Mouse (Mus musculus) hindbrain, embryonic 16.5 days (tissue): Measurements from ENCODE around the gene Trappc12. TPM values are rescaled to one million over a fixed set of nuclear protein-coding genes. Genes with fewer than 3 reads are reported as not detected.

Source experiments
- ATAC-seq: fragments of 200-750 bp; cut with Nextera tagmentation; 2 replicates; pipeline ENCODE4 v1.8.0; 2017; ENCODE audit warnings: moderate TSS enrichment, moderate library complexity
- H3K27ac ChIP-seq: fragments of 300-500 bp; sonication (generic); 2 replicates; pipeline ENCODE4 v1.5.1; 2014; ENCODE audit warnings: low read depth, mild to moderate bottlenecking, control low read depth, low read length, moderate library complexity
- H3K27me3 ChIP-seq: fragments of 300-500 bp; sonication (generic); replicated peaks from 2 replicates; pipeline ENCODE4 v1.6.1; 2014; ENCODE audit warnings: low read length; ENCODE audit not compliant: control insufficient read depth, insufficient read depth
- H3K36me3 ChIP-seq: fragments of 300-500 bp; sonication (generic); 2 replicates; pipeline ENCODE4 v1.6.1; 2014; ENCODE audit warnings: mild to moderate bottlenecking, low read length, moderate library complexity, mixed read lengths; ENCODE audit not compliant: control insufficient read depth, insufficient read depth
- H3K4me1 ChIP-seq: fragments of 300-500 bp; sonication (generic); 2 replicates; pipeline ENCODE4 v1.6.1; 2014; ENCODE audit warnings: low read depth, low read length; ENCODE audit not compliant: control insufficient read depth, insufficient read depth
- H3K4me2 ChIP-seq: fragments of 300-500 bp; sonication (generic); 2 replicates; pipeline ENCODE4 v1.6.1; 2014; ENCODE audit warnings: mild to moderate bottlenecking, low read length, control low read depth, moderate library complexity
- H3K4me3 ChIP-seq: fragments of 300-500 bp; sonication (generic); 2 replicates; pipeline ENCODE4 v1.5.1; 2014; ENCODE audit warnings: mild to moderate bottlenecking, low read length, control low read depth, moderate library complexity
- H3K9ac ChIP-seq: fragments of 300-500 bp; sonication (generic); 2 replicates; pipeline ENCODE4 v1.6.1; 2014; ENCODE audit warnings: low read depth, mild to moderate bottlenecking, control low read depth, low read length, moderate library complexity
- H3K9me3 ChIP-seq: fragments of 300-500 bp; sonication (generic); 2 replicates; pipeline ENCODE4 v1.6.1; 2014; ENCODE audit warnings: mild to moderate bottlenecking, low read length, moderate library complexity; ENCODE audit not compliant: control insufficient read depth
- WGBS: fragments of 180-500 bp; shearing (Covaris S2); extraction: QIAGEN DNeasy Blood & Tissue Kit; methylation state at CpG from one replicate; pipeline ENCODE4 v1.1.7; 2014; 5-methylcytosine and 5-hydroxymethylcytosine counted together
- polyA plus RNA-seq: library from polyadenylated mRNA; unstranded; fragments of >200 nt; fragmentation: Nextera tagmentation; extraction: Ambion mirVana; gene quantifications from 2 replicates; pipeline ENCODE4 v1.2.1, GENCODE M21; 2015

The Trappc12 gene
- polyA plus RNA-seq, 1 experiment from 2014 or later, result 41.4 TPM

DNA sequence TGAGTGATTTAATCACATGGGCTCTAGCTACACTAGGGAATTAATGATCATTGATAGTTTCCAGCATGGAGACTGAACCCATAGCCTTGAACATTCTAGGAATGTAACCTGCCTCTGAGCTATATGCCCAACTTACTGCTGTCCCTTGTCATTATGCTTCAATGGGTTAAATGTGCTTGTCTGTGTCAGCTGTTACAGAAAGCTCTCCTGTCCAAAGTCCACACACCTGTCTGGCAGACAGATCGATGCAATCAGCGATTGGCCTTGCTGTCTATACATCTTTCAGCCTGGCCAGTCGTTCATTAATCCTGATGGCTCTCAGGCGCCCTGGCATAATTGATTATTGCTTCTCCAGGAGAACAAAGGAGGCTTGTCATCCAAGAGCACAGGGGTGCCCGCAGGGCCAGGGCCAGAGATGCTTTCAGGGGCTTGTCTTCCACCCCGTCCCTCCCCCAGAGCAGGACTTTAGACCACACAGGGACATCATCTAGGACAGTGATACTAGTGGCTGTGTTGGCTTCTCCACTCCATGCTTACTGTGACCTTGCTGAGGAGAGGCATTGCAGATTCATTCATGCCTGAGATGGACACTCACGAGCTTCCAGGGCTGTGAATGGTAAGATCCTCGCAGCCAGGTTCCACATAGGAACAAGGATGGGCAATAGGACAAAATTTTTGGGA is 63.9 kb downstream of the Trappc12 start:
- Histone ChIP-seq H3K9me3 (no peaks in the 10 kb centered on the region), H3K27me3 (no peaks in the 10 kb centered on the region), H3K4me2 (no peak overlapping the region), H3K4me3 (no peak overlapping the region), H3K27ac (no peak overlapping the region; the same call in 1 of the 2 replicates), H3K4me1 (0 out of 2 replicates have a peak, but pooled peaks cover 5% of the 10 kb centered on the region), H3K36me3 (peaks cover 8% of the 10 kb centered on the region), H3K9ac (no peak overlapping the region; the same call in 1 of the 2 replicates)
- 42% methylated on average over 8 of the region's 8 CpGs for WGBS
- ATAC-seq, result peak; percentile 60

DNA sequence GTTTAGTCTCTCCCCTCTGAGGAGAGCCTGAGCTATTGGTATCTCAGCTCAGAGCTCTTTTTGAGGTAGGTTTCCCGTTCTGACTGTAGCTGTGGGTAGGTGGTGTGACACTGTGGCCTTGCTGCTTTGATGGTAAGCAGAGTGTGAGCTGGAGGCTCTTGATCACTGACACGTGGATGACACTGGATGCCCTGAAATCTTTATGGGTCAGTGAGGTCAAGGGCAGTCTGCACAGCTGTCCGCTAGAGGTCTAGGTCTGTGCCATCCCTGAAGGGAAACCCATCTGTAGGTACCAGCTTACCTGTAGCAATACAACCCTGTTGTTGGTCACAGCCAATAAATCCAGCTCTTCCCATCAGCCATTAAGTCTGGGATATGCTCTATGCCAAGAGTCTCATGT is 64.5 kb downstream of the Trappc12 start:
- ATAC-seq, result 0 out of 2 replicates have a peak, but pooled peaks have one; percentile 10
- no peak overlapping the region; the same call in 1 of the 2 replicates for H3K9ac ChIP-seq
- WGBS, result 63% methylated on average over 3 of the region's 3 CpGs

DNA sequence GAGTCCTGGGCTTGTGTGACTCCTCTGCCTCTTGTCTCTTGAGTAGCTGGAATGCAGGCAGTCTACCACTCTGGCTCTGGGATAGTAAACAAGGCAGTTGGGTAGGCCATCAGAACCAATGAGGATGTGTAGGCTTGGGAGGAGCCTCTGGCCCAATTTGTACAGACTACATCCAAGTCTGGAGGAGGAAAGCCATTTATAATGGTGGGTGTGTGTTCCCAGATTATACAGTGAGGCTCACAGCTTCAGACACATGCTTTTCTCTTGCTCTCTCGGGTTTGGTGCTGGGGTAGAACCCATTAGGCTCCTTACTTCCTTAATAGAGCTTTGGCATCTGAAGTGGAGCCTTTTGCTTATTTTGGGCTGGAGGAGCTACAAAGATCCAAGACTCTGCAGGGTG is 65.6 kb downstream of the Trappc12 start:
- Histone ChIP-seq H3K27me3 (no peaks in the 10 kb centered on the region), H3K4me2 (no peak overlapping the region), H3K9me3 (no peaks in the 10 kb centered on the region), H3K4me1 (0 out of 2 replicates have a peak, but pooled peaks cover 5% of the 10 kb centered on the region), H3K4me3 (no peak overlapping the region), H3K9ac (no peak overlapping the region), H3K27ac (no peak overlapping the region), H3K36me3 (peaks cover 2% of the 10 kb centered on the region; the same call in 1 of the 2 replicates)
- no peak for ATAC-seq
- WGBS, result 81% methylated on average over 1 of the region's 1 CpGs

More for the DNA sequence above, 64.5 kb downstream of the Trappc12 start:
- 0 out of 2 replicates have a peak, but pooled peaks cover 5% of the 10 kb centered on the region for H3K4me1 ChIP-seq
- no peaks in the 10 kb centered on the region for H3K27me3 ChIP-seq
- H3K4me2 ChIP-seq, result no peak overlapping the region
- H3K9me3 ChIP-seq, result no peaks in the 10 kb centered on the region
- H3K4me3 ChIP-seq, result no peak overlapping the region
- H3K36me3 ChIP-seq, result peaks cover 6% of the 10 kb centered on the region
- H3K27ac ChIP-seq, result no peak overlapping the region

- H3K4me1 ChIP-seq, result peaks cover 9% of the 10 kb centered on the region
- H3K27me3 ChIP-seq, result no peaks in the 10 kb centered on the region
- no peaks in the 10 kb centered on the region for H3K9me3 ChIP-seq
- peak overlapping the region; percentile 92 for H3K27ac ChIP-seq
- ATAC-seq, result no peak
- H3K4me3 ChIP-seq, result peak overlapping the region; percentile 51
- H3K9ac ChIP-seq, result peak overlapping the region; percentile 59
- WGBS, result 68% methylated on average over 5 of the region's 5 CpGs
- H3K4me2 ChIP-seq, result peak overlapping the region; percentile 66
- no peaks in the 10 kb centered on the region for H3K36me3 ChIP-seq
Measured at GRCm38 (mm10) chr12:28675925-28676209, 74.4 kb downstream of the Trappc12 start.

GRCm38 (mm10) chr12:28675121-28675924 is 74.9 kb downstream of the Trappc12 start, which contains the start of gene Adi1:
Gene Adi1, plus strand, starts transcription at chr12:28675231.
- Histone ChIP-seq H3K9me3 (no peaks in the 10 kb centered on the region), H3K4me1 (peaks cover 9% of the 10 kb centered on the region), H3K4me3 (peak within 1 kb of the TSS; percentile 51), H3K4me2 (peak within 1 kb of the TSS; percentile 66), H3K36me3 (no peaks in the 10 kb centered on the region), H3K9ac (peak within 1 kb of the TSS; percentile 76), H3K27me3 (no peaks in the 10 kb centered on the region), H3K27ac (peak within 1 kb of the TSS; percentile 92)
- peak; percentile 99 for ATAC-seq
- WGBS, result 2% methylated on average over 53 of the region's 53 CpGs

DNA sequence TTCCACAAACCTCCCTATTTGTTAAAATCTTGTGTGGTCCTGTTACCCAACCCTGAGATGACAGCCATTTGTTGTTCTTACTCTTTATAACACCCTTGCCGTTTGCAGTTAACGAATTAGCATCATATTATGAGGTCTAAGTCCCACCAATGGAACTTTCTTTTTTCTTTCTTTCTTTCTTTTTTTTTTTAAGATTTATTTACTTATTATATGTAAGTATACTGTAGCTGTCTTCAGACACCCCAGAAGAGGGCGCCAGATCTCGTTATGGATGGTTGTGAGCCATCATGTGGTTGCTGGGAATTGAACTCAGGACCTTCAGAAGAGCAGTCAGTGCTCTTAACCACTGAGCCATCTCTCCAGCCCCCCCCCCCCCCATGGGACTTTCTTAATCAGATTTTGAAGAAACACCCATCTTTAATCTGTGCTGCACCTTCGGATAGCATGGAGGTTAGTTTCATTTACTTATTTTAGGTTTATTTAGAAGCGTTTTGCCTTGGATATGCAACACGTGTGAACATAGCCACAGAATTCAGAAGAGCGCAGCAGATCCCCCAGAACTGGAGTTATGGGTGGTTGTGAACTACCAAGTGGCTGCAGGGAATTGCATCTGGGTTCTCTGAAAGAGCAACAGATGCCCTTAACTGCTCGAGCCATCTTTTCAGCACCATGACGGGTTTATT is 76.1 kb downstream of the Trappc12 start:
- 86% methylated on average over 10 of the region's 10 CpGs for WGBS
- no peak for ATAC-seq
- no peak overlapping the region for H3K9ac ChIP-seq

DNA sequence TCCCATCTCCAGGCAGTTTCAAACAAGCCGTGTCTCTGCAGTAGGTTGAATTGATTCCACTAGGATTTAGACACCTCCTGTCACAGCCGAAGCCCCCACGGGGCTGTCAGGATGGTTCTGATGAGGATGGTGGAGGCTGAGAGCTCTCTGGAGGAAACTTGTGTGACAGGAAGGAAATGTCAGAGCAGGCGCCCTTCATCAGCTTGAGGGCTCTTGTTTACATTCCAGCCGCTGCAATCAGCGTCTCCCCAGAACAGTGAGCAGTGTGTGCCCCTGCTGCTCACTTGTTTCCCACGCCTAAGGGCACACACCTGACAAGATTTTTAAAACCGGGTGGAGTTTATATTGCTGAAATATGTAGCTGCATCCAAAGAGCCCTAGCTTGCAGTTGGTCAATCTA is 83.0 kb downstream of the Trappc12 start:
- H3K27me3 ChIP-seq, result no peaks in the 10 kb centered on the region
- 51% methylated on average over 8 of the region's 8 CpGs for WGBS
- H3K36me3 ChIP-seq, result no peaks in the 10 kb centered on the region
- ATAC-seq, result no peak
- H3K9me3 ChIP-seq, result no peaks in the 10 kb centered on the region
- no peaks in the 10 kb centered on the region for H3K4me1 ChIP-seq
- H3K4me2 ChIP-seq, result no peak overlapping the region
- H3K4me3 ChIP-seq, result no peak overlapping the region
- H3K9ac ChIP-seq, result no peak overlapping the region
- H3K27ac ChIP-seq, result no peak overlapping the region

More for the DNA sequence above, 76.1 kb downstream of the Trappc12 start:
- H3K4me1 ChIP-seq, result peaks cover 9% of the 10 kb centered on the region
- no peaks in the 10 kb centered on the region for H3K27me3 ChIP-seq
- no peaks in the 10 kb centered on the region for H3K36me3 ChIP-seq
- peak overlapping the region; percentile 92 for H3K27ac ChIP-seq
- no peak overlapping the region; the same call in 1 of the 2 replicates for H3K4me3 ChIP-seq
- peak overlapping the region; percentile 66 for H3K4me2 ChIP-seq
- no peaks in the 10 kb centered on the region for H3K9me3 ChIP-seq

DNA sequence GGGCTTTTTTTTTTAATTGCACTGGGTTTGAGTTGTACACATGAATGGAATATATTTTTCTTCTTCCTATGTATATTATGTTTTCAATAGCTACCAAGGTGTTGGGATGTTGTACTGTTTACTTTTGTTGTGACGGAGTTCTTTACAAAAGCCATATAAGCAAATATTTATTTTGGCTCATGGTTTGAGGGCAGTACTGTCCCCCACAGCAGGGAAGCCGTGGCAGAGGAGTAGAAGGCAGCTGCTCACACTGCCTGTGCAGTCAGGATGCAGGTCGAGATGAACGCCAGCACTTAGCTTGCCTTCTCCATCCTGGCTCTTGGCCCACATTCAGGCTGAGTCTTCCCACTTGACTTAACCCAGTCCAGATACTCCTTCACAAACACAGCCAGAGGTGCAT is 83.5 kb downstream of the Trappc12 start:
- Histone ChIP-seq H3K4me2 (no peak overlapping the region), H3K27ac (no peak overlapping the region), H3K4me3 (no peak overlapping the region), H3K36me3 (no peaks in the 10 kb centered on the region), H3K4me1 (no peaks in the 10 kb centered on the region), H3K9me3 (no peaks in the 10 kb centered on the region), H3K27me3 (no peaks in the 10 kb centered on the region), H3K9ac (no peak overlapping the region)
- ATAC-seq, result no peak
- WGBS, result 60% methylated on average over 4 of the region's 4 CpGs

GRCm38 (mm10) chr12:28662628-28663027 is 87.6 kb downstream of the Trappc12 start:
- no peak for ATAC-seq
- no peaks in the 10 kb centered on the region for H3K27me3 ChIP-seq
- H3K4me3 ChIP-seq, result no peak overlapping the region
- no peaks in the 10 kb centered on the region for H3K9me3 ChIP-seq
- peaks cover 21% of the 10 kb centered on the region for H3K36me3 ChIP-seq
- no peak overlapping the region for H3K27ac ChIP-seq
- H3K4me2 ChIP-seq, result no peak overlapping the region
- 89% methylated on average over 4 of the region's 4 CpGs for WGBS
- H3K4me1 ChIP-seq, result no peaks in the 10 kb centered on the region
- no peak overlapping the region for H3K9ac ChIP-seq
